Mouse (Mus musculus) Muller cell, postnatal 12 days (primary cell): Measurements from ENCODE around the gene Elk4.

ENCODE experiments used
- DNase-seq: peaks from one replicate; pipeline ENCODE4 v3.0.0-alpha.2; 2015; ENCODE audit errors: inconsistent ontology term

Elk4 gene

DNA sequence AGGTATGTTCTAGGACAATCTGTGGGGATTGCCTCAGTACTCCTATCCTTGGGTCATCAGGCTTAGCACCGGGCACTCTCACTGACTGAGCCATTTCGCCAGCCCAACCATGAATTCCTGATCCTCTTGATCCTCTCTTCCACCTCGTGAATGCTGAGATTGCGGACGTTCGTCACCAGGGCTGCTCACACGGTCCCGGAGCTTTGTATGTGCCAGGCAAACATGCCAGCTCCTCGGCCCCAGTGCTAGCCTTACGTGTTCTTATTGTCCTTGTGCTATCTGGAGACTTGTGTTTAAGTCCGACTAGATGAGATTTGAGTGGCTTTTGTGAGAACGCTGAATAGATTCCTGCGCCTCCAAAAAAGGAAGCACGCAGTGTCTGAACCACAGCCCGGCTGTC, 20.0 kb upstream of the Elk4 start:
- DNase-seq: no peak

GRCm38 (mm10) chr1:131989476-131989875, 17.9 kb upstream of the Elk4 start:
- DNase-seq: no peak

- no peak for DNase-seq
These were observed 17.2 kb upstream of the Elk4 start for GRCm38 (mm10) chr1:131990083-131990760.

DNA sequence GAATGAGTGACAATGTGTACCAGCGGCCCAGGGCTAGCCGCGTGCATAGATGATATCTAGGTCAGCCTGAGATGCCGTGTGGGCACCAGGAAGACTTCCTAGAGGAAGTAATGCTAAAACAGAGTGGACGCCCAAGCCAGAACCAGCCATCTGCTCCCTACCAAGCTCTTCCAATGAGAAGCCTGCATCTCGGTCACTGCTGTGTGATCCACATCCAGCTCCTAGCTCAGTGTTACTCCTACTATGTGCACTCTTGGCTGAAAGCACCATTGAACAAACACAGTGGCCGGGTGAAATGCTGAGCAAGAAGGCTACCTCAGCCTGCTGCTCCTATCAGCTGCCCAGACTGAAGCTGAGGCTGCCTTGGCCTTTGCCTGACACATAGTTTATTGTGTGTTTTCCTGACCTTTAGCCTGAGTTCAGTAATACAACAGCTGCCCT, 14.8 kb upstream of the Elk4 start:
- no peak for DNase-seq

- no peak for DNase-seq
These were observed 14.0 kb upstream of the Elk4 start for GRCm38 (mm10) chr1:131993169-131994040.

GRCm38 (mm10) chr1:131995062-131995461, 12.3 kb upstream of the Elk4 start:
- no peak for DNase-seq

- DNase-seq: no peak
These were observed 6.9 kb upstream of the Elk4 start for GRCm38 (mm10) chr1:132000506-132000905.

DNA sequence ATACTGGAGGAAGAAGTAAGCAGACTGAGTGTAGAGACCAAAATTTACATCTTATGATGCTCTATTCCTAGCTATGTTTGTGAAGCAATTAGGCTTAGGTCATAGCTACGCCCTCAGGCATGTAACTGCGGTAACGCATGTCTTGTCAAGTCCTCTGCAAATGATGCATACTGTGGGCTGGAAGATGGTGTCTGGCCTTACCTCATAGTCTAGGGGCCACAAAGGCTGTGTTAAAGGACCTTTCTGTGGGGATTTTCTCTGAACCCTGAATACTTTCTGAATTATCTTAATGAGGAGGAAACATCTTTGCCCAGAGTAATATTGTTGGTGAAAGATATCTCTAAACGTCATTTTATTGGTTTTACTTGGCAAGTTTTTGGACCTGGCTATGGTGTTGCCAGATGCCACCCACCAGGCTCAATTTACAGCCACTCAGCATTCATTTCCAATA, 5.5 kb upstream of the Elk4 start:
- DNase-seq: no peak

GRCm38 (mm10) chr1:132003111-132003510, 4.3 kb upstream of the Elk4 start:
- DNase-seq: no peak

GRCm38 (mm10) chr1:132003817-132004216, 3.6 kb upstream of the Elk4 start:
- DNase-seq: no peak

GRCm38 (mm10) chr1:132004574-132005180, 2.7 kb upstream of the Elk4 start:
- DNase-seq: no peak

- no peak for DNase-seq
These were observed 1.9 kb upstream of the Elk4 start for GRCm38 (mm10) chr1:132005466-132005865.

GRCm38 (mm10) chr1:132006046-132006445, 1.4 kb upstream of the Elk4 start:
- peak; percentile 74 for DNase-seq

- no peak for DNase-seq
These were observed 686 bp upstream of the Elk4 start for GRCm38 (mm10) chr1:132006721-132007120.

DNA sequence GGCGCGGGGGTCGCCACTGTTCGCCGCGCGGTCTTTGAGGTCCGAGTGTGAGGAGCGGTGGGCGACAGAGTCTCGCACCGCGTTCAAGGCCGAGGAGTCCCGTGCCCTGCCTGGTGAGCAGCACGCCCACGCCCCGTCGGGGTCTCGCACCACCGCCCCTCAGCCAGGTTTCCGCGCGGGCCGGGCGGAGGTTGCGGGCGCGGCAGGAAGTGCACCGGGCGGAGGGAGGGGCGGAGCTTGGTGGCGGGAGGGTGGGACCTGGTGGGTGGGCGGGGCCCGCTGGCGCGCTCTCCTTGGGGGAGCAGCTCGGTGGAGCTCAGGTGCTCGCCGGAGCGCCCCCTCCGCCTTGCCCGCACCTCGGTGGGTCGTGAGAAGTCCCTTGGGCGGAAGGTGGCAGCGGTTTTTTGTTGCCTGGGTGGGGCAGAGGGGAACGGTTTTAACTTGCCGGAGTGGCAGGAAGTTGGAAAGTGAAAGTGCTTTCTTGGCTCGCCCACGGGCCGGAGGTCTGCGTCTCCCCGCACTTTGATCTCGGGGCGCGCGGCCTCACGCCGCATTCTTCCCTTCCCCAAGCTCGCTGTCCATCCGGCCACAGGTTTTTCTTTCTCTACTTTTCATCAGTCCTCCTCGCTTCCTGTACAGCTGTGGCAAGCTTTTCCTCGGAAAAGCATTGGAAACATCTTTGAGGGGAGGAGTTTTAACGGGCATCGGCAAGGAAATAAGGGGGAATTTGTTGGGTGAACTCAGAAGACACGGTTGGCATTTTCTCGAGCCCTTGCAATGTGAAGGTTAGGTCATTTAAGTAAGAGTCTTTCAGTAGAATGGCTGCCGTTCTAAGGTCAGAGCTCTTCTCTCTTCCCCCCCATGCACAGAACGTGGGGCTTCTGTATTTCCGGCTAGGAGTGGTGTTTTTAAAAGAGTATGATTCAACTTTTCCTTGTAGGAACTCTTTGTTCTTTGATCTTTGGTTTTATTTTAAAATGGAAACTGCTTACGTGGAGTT, 721 bp downstream of the Elk4 start:
- DNase-seq: peak; percentile 96

GRCm38 (mm10) chr1:132008881-132009644, 1.7 kb downstream of the Elk4 start:
- no peak for DNase-seq

DNA sequence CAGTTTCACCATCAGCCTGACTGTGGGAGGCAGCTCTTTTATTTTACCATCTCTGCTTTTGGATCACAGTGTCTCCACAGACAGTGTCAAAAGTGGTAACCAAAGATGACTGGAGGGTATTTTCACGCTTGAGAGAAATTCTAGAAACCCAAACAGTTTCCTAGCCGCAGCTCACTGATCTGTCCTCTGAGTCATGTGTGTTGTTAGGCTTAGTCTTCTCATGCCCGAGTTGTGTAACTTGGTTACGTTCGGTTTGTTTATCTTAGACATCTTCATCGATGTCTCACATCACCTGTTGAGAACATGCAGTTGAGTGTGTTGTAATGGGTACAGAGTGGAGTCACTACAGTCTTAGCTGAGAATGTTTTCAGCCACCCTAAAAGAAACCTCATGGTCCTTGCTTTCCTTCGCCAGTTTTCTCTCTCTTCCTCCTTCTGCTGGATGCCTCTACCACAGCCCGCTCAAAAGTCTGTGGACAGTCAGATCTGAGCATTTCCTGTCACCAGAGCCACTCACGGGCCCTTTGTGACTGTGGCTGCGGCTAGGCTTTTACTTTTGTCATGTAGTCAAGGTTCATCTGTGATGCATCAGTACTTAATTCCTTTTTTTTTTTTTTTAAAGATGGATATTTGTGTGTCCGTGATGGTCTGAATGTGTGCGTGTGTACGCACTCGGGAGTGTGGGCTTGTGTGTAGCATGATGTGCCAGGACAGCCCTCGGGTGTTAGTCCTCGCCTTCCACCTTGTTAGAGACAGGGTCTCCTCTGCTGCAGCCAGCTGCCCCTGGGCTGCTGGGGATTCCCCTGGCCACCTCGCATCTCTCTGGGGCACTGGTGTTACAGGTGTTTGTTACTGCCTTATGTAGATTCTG, 3.5 kb downstream of the Elk4 start:
- DNase-seq: peak; percentile 75

DNA sequence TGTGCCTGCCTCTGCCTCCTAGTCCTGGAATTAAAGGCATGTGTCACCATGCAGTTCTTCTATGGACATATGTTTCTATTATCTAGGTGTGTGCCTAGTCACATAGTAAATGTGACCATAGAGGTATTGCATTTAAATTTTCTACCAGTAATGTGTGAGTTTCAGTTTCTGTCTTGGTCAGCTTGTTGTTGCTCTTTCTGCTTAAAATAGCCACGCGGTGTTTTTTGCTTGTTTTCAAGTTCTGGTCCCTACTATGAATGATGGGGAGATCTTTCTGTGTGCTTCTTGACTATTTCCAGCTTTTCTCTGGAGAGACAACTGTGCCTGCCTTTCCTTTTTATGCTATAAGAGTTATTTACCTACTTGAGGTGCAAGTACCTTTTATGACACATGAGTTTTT, 4.4 kb downstream of the Elk4 start:
- no peak for DNase-seq

- no peak for DNase-seq
These were observed 5.5 kb downstream of the Elk4 start for GRCm38 (mm10) chr1:132012861-132013260.

DNA sequence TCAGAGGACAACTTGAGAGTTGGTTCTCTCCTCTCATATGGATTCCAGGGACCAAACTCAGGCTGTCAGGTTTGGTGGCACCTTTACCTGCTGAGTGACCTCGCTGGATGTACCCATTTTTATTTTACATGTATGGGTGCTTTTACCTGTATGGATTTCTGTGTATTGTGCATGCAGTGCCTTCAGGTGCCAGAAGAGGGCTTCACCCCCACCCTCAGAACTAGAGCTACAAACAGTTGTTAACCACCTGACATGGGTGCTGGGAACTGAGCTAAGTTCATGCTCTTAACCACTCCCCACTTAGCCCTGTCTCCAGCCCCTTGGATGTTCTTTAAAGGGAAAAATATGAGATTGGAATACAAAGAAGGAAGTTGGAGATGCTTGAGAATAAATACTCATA, 7.4 kb downstream of the Elk4 start:
- DNase-seq: no peak
